Mouse (Mus musculus) lung, postnatal 0 days (tissue): ENCODE results near the gene Cpt1a. TPM values are rescaled to one million over a fixed set of nuclear protein-coding genes. Genes with fewer than 3 reads are reported as not detected.

Experiments used
- ATAC-seq: fragments of 200-750 bp; cut with Nextera tagmentation; 2 replicates; pipeline ENCODE4 v1.8.0; 2017; ENCODE audit warnings: moderate library complexity
- DNase-seq: peaks from one replicate; pipeline ENCODE4 v3.0.0-alpha.2; 2016; ENCODE audit warnings: low spot score
- H3K27ac ChIP-seq: fragments of 300-500 bp; sonication (generic); 2 replicates; pipeline ENCODE4 v1.5.1; 2014; ENCODE audit warnings: antibody characterized with exemption, mild to moderate bottlenecking, low read length, mixed read lengths
- H3K27me3 ChIP-seq: fragments of 300-500 bp; sonication (generic); replicated peaks from 2 replicates; pipeline ENCODE4 v1.6.1; 2014; ENCODE audit warnings: low read length, mixed read lengths; ENCODE audit not compliant: insufficient read depth
- H3K36me3 ChIP-seq: fragments of 300-500 bp; sonication (generic); 2 replicates; pipeline ENCODE4 v1.6.1; 2014; ENCODE audit warnings: low read length, mixed read lengths; ENCODE audit not compliant: insufficient read depth
- H3K4me1 ChIP-seq: fragments of 300-500 bp; sonication (generic); 2 replicates; pipeline ENCODE4 v1.6.1; 2014; ENCODE audit warnings: antibody characterized with exemption, low read depth, low read length, mixed read lengths; ENCODE audit not compliant: insufficient read depth
- H3K4me2 ChIP-seq: fragments of 300-500 bp; sonication (generic); replicated peaks from 2 replicates; pipeline ENCODE4 v1.6.1; 2014; ENCODE audit warnings: low read depth, mild to moderate bottlenecking, low read length, moderate library complexity, mixed read lengths
- H3K4me3 ChIP-seq: fragments of 300-500 bp; sonication (generic); 2 replicates; pipeline ENCODE4 v1.5.1; 2014; ENCODE audit warnings: low read depth, low read length
- H3K9ac ChIP-seq: fragments of 300-500 bp; sonication (generic); replicated peaks from 2 replicates; pipeline ENCODE4 v1.6.1; 2014; ENCODE audit warnings: low read depth, mild to moderate bottlenecking
- H3K9me3 ChIP-seq: fragments of 300-500 bp; sonication (generic); 2 replicates; pipeline ENCODE4 v1.6.1; 2016; ENCODE audit warnings: low read length, mixed read lengths
- CTCF ChIP-seq: IDR thresholded peaks from 2 replicates; pipeline ENCODE4 v1.5.1; 2016; ENCODE audit warnings: antibody characterized with exemption, mild to moderate bottlenecking
- EP300 ChIP-seq: IDR thresholded peaks from 2 replicates; pipeline ENCODE4 v1.6.1; 2016; ENCODE audit warnings: antibody characterized with exemption, mild to moderate bottlenecking, control low read depth
- WGBS: fragments of 180-500 bp; shearing (Covaris S2); extraction: QIAGEN DNeasy Blood & Tissue Kit; methylation state at CpG from one replicate; pipeline ENCODE4 v1.1.7; 2014; 5-methylcytosine and 5-hydroxymethylcytosine counted together
- polyA plus RNA-seq: library from polyadenylated mRNA; unstranded; fragments of >200 nt; fragmentation: Nextera tagmentation; extraction: Ambion mirVana; gene quantifications from 2 replicates; pipeline ENCODE4 v1.2.1, GENCODE M21; 2015

Gene Cpt1a
- polyA plus RNA-seq, 1 experiment from 2014 or later: 46.6 TPM

DNA sequence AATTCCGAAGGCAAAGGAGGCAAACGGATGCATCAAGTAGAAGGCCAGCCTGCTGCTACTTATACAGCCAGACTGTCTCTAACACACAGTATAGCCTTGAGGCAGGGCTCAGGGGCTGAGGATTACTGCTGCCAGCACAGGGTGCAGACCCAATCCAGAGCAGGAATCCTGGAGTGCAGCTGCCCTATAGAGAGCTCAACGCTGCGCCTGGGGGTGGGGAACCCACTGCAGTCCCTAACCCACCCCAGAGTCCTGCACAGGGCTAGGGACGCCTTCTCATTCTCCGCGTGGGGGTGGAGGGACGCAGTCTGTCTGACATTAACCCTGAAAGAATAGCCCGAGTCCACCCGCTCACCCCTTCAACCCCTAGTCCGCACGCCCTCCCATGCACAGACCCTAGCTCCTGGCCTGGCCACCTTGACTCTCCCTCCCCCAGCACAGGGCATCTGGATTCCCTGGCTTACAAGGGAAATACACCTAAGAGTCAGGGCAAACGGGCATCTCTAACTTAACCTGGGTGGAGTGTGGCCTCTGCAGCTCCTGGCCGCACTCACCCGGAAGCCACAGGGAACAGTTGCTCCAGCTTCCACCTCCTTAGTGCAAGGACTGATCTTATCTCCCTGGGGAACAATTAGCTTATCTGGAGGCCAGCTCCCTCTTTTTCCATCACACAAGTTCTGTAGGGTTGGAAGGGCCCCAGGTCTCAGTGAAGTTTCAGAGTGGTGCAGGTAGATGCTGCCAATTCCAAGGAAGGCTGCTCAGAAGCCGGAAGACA is 14.8 kb upstream of the Cpt1a start:
- H3K27me3 ChIP-seq: no peaks in the 10 kb centered on the region
- H3K4me1 ChIP-seq: no peaks in the 10 kb centered on the region
- H3K9ac ChIP-seq: no peak overlapping the region
- H3K9me3 ChIP-seq: no peaks in the 10 kb centered on the region
- no peak overlapping the region for H3K4me2 ChIP-seq
- no peak overlapping the region for H3K4me3 ChIP-seq
- no peaks in the 10 kb centered on the region for H3K36me3 ChIP-seq
- DNase-seq: no peak
- TF ChIP-seq EP300 (no peak), CTCF (no peak)
- no peak for ATAC-seq
- 51% methylated on average over 13 of the region's 16 CpGs for WGBS
- H3K27ac ChIP-seq: no peak overlapping the region

DNA sequence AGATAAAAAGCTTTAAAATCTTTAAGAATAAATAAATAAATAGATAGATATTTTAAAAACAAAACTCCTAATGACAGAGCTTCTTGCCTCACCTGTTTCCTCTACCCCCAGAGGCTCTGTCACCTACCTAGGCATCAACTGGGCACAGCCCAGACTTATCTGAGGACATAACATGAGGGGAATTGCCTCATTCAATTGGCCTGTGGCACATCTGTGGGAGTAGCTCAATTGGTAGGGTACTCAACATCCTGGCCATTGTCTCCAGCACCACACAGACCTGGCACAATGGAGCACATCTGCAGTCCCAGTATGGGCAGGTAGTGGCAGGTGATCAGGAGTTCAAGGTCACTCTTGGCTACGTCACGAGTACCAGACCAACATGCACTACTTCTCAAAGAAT is 2.8 kb upstream of the Cpt1a start:
- Histone ChIP-seq H3K27me3 (no peaks in the 10 kb centered on the region), H3K9ac (no peak overlapping the region), H3K36me3 (no peaks in the 10 kb centered on the region), H3K4me3 (no peak overlapping the region), H3K27ac (no peak overlapping the region), H3K4me2 (no peak overlapping the region), H3K4me1 (peaks cover 8% of the 10 kb centered on the region; the same call in 1 of the 2 replicates), H3K9me3 (no peaks in the 10 kb centered on the region)
- no peak for TF ChIP-seq CTCF
- no peak for TF ChIP-seq EP300
- DNase-seq (no peak), ATAC-seq (no peak)
- WGBS: 60% methylated on average over 2 of the region's 2 CpGs

DNA sequence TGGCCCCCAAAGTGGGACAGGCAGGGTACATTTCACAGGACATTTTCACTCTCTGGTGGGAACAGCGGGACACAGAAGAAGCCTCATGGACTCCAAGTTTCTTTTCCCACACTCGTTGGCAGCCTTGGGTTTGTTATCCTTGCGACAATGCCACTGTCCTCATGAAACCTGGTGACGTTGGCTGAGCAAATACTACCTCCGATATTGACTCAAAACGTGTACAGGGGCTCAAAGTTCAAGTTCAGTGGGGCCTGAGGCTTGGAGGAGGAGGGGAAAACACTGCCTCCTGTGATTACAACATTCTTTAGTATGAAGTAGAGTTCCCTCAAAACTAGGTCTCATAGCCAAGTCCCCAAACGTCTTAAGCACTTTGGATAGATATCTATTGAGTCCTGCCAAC is 2.0 kb upstream of the Cpt1a start:
- ATAC-seq (no peak), DNase-seq (no peak)
- H3K27ac ChIP-seq: no peak overlapping the region
- H3K4me1 ChIP-seq: peaks cover 8% of the 10 kb centered on the region; the same call in 1 of the 2 replicates
- no peak for TF ChIP-seq EP300
- TF ChIP-seq CTCF: no peak
- H3K27me3 ChIP-seq: no peaks in the 10 kb centered on the region
- no peak overlapping the region for H3K9ac ChIP-seq
- H3K4me2 ChIP-seq: no peak overlapping the region
- H3K36me3 ChIP-seq: no peaks in the 10 kb centered on the region
- H3K9me3 ChIP-seq: no peaks in the 10 kb centered on the region
- WGBS: 51% methylated on average over 7 of the region's 7 CpGs
- no peak overlapping the region for H3K4me3 ChIP-seq

DNA sequence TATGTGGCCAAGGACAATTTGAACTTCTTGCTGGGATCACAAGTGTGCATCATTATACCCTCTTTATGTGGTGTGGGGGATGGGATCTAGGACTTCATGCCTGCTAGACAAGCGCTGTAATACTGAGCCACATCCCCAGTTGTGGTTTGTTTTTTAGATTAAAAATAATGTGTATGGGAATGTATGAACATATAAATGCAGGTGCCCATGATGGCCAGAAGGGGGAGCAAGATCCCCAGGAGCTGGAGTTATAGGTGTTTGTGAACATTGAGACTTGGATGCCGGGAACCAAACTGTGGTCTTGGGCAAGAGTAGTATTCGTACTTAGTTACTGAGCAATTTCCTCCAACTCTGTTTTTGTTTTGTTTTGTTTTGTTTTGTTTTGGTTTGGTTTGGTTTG is 1.3 kb upstream of the Cpt1a start:
- Histone ChIP-seq H3K4me3 (no peak overlapping the region), H3K27me3 (no peaks in the 10 kb centered on the region), H3K36me3 (no peaks in the 10 kb centered on the region), H3K9ac (no peak overlapping the region), H3K9me3 (no peaks in the 10 kb centered on the region), H3K4me2 (no peak overlapping the region), H3K4me1 (peaks cover 8% of the 10 kb centered on the region; the same call in 1 of the 2 replicates), H3K27ac (no peak overlapping the region)
- 74% methylated on average over 3 of the region's 3 CpGs for WGBS
- TF ChIP-seq EP300 (no peak; the same call in 1 of the 2 replicates), CTCF (peak; percentile 71)
- DNase-seq: peak; percentile 46
- no peak for ATAC-seq

DNA sequence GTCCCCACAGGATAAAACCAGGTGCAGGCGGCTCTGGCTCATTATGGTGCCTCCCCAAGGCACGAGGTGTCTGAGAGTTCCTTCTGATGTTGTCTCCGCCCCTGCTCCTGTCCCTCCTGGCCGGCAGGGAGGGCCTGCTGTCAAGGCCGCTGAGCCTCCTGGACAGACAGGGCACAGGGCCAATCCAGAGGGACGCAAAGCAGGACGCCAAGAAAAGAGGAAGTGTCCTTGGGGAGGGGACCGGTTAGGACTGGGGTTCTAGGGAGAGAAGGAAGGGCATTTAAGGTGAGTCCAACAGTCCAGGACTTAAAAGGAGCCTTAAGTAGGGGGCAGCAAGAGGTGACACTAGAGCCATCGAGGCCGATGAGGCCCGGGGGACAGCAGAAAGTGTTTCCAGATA is 517 bp upstream of the Cpt1a start:
- Histone ChIP-seq H3K9me3 (no peaks in the 10 kb centered on the region), H3K4me3 (peak overlapping the region; percentile 74), H3K36me3 (no peaks in the 10 kb centered on the region), H3K27ac (peak overlapping the region; percentile 96), H3K9ac (0 out of 2 replicates have a peak overlapping the region, but pooled peaks have one; percentile 2), H3K4me2 (peak overlapping the region; percentile 95), H3K27me3 (no peaks in the 10 kb centered on the region), H3K4me1 (peaks cover 16% of the 10 kb centered on the region; the same call in 1 of the 2 replicates)
- DNase-seq: peak; percentile 92
- peak; percentile 45 for TF ChIP-seq CTCF
- TF ChIP-seq EP300: no peak
- ATAC-seq: peak; percentile 48
- WGBS: 0% methylated on average over 11 of the region's 11 CpGs

DNA sequence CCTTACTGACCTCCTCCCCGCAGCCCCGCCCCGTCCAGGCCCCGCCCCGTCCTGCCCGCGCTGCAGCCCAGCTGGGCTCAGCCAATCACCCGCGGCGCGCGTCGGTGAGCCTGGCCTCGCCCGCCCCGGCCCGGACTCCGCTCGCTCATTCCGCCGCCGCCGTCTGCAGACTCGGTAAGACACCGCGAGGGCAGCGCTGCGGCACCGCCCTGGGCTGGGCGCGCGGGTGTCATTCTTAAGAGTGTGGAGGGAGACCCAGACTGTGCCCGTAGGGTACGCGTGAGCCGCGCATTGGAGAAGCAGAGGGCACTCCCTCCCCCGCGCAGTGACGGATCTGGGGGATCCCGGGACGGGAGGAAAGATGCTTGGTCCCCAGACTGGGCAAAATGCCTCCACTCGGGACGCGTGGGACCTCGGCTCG is 1.1 kb downstream of the Cpt1a start:
- no peaks in the 10 kb centered on the region for H3K27me3 ChIP-seq
- no peaks in the 10 kb centered on the region for H3K36me3 ChIP-seq
- peak overlapping the region; percentile 54 for H3K9ac ChIP-seq
- peak; percentile 83 for ATAC-seq
- H3K4me3 ChIP-seq: peak overlapping the region; percentile 74
- TF ChIP-seq CTCF (peak; percentile 6; the same call in 1 of the 2 replicates), EP300 (no peak)
- DNase-seq: peak; percentile 93
- peaks cover 16% of the 10 kb centered on the region; the same call in 1 of the 2 replicates for H3K4me1 ChIP-seq
- WGBS: under 1% methylated on average over 47 of the region's 47 CpGs
- peak overlapping the region; percentile 95 for H3K4me2 ChIP-seq
- H3K27ac ChIP-seq: peak overlapping the region; percentile 96
- no peaks in the 10 kb centered on the region for H3K9me3 ChIP-seq
